Mouse (Mus musculus) liver, embryonic 14.5 days (tissue): ENCODE data around the gene Smg6.

ENCODE experiments used
- CTCF ChIP-seq: IDR thresholded peaks from 2 replicates; pipeline ENCODE4 v1.5.1; 2016; ENCODE audit warnings: antibody characterized with exemption, low read depth, control low read depth
- EP300 ChIP-seq: IDR thresholded peaks from 2 replicates; pipeline ENCODE4 v1.6.1; 2016; ENCODE audit warnings: antibody characterized with exemption, low read depth

DNA sequence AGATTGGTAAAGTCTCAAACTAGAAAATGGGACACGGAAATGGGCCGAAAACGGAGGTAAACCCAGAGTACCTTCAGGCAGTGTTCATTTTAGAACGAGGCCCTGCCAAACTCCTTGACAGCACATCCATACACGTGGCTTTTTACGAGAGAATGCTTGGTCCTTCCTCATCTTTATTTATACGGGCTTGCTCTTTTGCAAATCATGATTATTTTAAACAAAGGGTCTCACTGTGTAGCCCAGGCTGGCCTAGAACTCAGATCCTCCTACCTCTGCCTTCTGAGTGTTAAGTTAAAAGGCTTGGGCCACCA is 27.2 kb upstream of the Smg6 start:
- TF ChIP-seq CTCF (no peak), EP300 (no peak)
